Mouse (Mus musculus) activated CD4-positive, CD25-positive, alpha-beta regulatory T cell, adult 4 months (primary cell): ENCODE measurements around the gene Swap70. TPM values are rescaled to one million over a fixed set of nuclear protein-coding genes. Genes with fewer than 3 reads are reported as not detected.

Experiments
- ATAC-seq: one replicate; pipeline ENCODE4 v1.8.0; 2017
- polyA plus RNA-seq, 2 experiments: library from polyadenylated mRNA; unstranded; fragments of 100-300 nt; shearing (Covaris generic); gene quantifications; one replicate each; pipeline ENCODE4 v1.2.1; 2017

Gene Swap70
- polyA plus RNA-seq, 2 experiments from 2014 or later: 38.4 to 43.6 TPM

DNA sequence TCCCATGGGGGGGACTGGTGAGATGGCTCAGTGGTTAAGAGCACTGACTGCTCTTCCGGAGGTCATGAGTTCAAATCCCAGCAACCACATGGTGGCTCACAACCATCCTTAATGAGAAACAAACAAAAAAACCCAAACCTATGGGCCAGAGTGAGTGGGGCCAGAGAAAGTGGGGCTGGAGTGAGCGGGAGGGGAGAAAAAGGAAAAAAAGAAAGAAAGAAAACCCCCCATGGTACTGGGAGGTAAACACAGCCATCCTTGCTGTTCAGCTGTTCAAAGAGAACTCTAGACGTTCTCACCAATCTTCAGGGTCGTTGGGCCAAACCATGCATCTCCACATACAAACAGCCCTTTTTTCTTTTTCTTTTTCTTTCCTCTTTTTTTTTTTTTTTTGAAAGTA, 18.1 kb downstream of the Swap70 start:
- ATAC-seq: no peak

DNA sequence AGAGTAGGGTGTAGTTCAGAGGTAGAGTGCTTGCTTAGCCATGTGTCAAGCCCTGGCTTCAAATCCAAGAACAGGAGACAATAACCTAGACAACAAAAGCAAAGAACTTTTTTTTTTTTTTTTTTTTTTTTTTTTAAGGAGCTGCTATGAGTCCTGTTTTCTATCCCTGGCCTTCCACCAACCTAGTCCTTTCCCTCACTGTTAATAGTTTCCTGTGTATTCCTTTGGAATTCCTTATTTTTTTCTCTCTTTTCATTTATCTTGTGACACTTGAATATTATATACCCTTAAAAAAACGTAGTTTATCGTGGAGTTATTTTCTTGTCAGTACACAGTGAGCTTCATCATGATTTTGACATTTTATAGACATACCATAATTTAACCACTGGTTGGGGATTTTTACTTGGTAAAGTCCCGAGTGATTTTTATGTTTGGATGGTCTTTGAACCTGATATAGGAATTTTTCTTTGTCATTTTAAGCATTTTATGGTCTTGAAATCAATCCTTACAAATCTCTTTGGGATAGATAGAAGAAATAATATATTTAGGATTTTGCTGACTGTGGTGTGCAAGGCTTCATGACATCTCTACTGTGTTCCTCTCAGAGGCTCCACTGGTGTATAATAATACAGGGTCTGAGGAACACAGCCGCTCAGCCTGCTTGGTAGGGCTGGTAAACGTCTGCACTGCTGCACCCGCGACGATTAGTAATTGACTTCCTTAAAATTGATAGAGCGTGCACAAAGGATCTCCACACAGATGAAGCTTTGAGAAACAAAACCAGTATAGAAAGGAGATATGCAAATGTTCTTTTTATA, 20.2 kb downstream of the Swap70 start:
- ATAC-seq: no peak

DNA sequence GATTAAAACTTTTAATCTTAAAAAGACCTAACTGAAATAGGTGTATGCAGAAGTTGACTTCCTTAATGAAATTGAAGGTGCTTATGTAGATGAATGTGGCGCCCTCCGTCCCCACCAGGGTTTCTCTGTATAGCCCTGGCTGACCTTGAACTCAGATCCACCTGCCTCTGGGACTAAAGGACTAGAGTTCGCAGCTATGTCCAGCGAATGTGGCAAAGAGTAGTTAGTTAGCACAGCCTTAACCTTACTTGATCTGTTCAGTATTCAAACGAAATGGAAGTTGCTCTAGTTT, 20.7 kb downstream of the Swap70 start:
- no peak for ATAC-seq

DNA sequence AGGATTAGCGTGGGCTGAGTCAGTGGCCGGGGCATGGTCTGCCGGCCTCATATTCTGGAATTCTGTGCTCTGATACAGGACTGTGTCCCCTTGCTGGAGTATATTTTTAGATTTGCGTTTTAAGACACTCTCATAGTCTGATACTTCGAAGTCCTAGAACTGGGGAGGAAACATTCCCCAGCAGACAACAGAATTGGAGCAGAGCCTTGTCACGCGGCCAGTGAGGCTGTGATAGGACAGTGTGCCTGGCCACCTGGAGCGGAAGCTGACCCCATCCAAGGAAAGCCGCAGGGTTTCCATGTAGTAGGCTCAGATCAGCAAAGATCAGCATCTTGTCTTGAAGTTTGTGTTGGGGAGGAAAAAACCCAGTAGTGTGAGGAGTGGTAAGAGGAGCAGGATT, 23.6 kb downstream of the Swap70 start:
- ATAC-seq: no peak

DNA sequence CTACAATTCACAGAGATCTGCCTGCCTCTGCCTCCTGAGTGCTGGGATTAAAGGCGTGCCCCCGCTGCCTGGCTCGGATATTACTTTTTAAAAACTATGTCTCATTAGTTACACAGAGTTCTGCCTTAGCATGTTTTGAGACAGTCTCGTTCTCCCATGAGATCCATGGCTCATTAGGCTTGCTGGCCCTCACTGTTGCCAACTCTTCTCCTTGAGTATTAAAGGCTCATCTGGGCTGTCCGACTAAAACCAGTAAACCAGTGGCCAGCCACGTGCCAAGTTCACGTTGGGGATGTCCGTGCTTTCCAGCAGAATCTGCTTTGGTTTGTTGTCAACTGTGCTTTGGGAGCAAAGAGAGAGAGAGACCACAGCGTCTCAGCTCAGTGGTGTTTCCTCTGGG, 25.0 kb downstream of the Swap70 start:
- ATAC-seq: no peak

DNA sequence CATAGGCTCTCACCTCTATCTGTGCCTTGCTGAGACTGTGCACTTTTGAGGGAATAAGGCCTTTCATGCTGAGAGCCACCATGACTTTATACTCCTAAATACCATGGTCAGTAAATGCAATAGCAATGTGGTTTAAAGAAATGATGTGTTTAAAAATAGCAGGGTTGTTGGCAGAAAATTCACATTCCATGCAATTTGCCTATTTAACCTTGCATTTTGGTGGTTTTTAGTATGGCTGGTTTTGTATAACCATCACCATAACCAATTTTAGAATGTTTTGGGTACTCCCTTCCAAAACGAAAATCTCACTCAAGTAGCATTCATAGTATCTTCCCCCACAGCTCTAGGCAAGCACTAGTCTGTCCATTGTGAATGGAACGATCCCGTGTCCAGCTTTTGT, 26.3 kb downstream of the Swap70 start:
- ATAC-seq: no peak

DNA sequence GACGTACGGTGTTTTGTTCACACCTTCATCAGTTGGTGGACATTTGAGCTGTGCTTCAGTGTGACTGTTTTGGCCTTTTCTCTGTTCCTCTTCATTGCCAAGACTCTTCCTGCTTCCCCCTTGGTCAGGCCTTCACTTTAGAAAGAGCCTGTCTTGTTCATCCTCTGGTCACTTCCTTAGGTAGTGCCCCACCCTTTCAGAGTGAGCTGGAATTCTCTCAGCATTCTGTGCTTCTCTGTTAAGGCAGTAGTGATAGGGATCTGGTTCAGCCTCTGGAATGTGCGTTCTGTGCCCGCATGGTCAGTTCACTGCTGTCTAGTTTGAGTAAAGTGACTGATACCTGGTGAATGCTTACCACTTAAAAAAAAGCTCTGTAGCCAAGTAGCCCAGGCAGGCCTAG, 27.2 kb downstream of the Swap70 start:
- ATAC-seq: no peak

DNA sequence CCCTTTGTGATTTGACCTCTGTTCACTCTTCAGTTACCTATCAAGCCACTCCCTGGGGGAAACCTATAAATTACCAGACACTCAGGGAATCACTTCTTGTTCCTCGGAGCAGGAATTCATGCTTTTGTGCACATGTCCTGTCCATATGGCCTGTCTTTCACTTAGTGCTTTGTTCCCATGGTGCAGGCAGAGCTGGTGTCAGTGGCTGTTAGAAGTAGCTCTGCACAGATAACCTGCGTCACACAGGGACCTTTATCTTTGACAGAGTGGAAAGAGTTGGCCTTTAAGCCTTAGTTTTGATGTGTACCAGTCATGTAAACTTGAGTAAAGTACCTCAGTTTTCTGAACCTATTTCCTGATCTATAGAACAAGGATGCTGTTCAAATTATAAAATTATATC, 32.4 kb downstream of the Swap70 start:
- peak; percentile 77 for ATAC-seq

DNA sequence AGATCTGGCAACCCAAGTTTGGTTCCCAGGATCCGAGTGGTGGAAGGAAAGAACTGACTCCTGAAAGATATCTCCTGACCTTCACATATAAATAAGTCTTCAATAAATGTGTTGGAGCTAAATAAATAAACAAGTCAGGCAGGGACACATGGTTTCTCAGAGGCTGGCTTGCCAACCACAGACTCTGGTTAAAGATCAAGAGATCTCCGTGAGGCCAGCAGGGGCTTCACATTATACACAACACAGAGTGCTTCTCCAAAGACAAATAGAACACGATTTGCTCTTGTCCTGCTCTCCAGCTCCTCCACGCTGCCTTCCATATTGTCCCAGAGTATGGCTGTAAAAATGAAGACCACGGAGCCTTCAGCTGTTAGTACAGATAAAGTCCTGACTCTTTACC, 32.9 kb downstream of the Swap70 start:
- peak; percentile 13 for ATAC-seq

DNA sequence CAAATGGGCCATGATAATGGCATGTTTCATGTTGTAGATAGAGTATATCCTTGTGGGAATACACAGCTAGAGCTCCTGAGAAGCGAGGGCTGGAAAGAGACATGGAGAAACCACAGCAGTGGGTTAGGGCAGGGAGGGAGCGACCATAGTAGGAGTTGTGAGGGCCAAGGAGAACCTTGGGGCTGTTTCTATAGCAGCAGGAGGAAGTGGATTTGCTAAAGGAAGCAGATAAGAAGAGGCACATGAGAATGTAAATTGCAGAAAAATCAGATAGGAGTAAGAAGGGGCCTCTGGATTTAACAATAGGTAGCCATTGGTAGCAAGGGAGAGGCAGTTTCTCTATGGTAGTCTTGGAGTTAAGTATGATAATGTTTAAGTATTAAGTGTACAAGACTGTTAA, 35.5 kb downstream of the Swap70 start:
- ATAC-seq: no peak

DNA sequence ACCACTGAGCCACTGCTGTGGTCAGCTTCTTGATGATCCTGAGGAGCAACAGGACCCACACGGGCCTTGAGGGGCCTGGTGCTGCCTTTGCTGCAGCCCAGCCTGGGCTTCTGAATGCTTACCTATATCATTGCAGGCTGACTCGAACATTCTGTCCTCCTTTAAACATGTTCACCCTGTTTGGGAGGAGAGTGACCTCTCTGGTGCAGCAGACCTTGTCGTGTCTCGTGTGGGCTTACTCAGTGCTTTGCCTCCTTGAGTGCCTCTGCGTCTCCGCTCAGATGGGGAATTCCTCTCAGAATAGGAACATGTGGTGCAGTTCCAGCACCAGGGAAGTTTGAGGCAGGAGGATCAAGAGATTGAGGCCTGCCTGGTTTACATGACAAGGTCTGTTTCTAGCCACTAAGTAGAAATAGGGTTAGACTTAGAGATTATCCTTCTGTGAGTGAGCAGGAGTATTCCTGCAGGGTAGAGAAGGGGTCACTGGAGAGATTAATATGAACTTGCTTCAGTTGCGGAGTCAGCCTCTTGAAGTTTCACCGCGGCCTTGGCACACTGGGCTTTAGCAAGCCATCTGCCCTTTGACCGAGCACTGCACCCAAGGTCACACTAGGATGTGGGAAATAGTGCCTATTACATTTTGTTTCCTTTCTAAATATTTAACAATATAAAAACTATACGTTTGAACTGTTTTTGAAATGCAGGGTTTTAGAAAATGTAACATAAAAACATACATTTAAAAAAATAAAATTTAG, 36.9 kb downstream of the Swap70 start:
- no peak for ATAC-seq

DNA sequence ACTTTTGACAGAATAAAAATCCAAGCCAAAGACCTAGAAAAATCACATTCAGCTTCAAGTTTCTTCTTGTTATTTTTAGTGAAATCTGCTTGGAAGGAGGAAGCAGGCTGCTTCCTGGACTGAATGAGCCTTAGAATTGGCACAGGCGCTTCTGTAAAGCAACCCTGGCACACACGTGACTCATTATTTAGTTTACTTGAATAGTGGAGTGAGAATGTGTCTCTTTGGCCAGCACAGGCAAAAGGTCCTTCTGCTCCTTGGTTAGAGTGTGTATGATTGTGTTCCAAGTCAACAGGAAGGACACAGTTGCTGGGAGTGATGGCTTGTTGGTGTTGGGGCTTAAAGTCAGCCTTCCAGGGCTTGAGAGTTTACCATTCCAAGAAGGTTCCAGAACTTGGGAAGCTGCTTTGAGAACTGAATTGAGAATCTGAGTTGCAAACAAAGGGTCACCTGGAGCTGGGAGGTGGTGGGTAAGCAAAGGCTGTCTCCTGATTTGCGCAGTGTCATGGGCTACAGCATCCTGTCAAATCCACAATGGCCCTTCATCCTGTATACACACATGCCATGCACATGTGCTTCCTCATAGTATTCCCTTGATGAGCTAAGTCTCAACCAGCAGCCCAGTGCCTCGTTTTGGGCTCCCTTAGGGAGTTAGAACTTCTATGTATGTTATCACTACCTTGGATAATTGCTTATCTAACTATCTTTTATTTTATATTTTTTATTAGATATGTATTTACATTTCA, 38.6 kb downstream of the Swap70 start:
- ATAC-seq: no peak

DNA sequence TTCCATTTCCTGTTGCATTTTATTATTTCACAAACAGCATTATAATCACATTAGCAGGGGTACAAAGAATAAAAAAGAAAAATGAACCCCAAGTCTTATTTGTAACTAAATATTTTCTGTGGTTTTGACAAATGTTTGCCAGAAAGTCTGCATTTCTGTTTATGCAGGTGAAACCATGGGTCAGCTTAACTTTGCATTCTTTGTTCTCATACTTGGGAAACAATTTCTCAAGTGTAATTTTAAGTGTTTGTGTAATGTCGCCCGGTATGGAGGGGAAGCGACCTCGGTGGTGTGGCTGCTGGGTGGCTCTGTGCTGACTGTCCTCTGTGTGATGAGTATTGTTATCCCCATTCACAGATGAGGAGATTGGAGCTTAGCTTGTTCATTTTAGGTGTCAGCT, 40.3 kb downstream of the Swap70 start:
- ATAC-seq: no peak

DNA sequence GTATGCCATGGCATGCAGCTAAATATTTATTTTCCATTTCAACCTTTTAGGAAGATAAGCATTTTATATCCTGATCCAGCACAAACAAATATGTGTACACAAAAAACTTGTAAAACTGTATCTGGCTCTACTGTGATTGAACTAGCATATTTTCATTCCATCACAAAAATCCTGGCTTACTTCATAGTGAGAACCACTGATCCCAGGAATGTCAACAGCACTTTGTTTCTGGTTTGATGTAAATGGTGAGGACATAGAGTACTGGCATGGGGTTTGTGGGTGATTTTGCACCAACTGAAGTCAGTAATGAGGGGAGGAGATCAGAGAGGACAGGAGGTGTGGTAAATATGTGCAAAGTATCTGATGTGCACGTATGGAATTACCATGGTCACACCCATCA, 41.1 kb downstream of the Swap70 start:
- no peak for ATAC-seq

DNA sequence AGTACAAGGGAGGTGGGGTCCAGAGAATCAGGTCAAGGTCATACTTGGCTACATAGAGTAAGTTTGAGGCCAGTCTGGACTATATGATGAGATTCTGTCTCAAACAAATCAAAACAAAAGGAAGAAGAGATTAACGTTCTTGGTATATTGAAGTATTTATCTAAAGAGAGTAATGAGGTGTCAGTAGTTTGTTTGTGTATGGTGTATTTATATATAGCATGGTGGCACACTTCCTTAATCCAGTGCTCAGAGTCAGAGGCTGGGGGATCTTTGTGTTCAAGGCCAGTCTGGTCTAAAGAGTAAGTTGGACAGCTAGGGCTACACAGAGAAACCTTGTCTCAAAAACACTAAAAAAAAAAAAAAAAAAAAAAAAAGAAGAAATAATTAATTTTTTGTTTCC, 42.0 kb downstream of the Swap70 start:
- ATAC-seq: no peak

DNA sequence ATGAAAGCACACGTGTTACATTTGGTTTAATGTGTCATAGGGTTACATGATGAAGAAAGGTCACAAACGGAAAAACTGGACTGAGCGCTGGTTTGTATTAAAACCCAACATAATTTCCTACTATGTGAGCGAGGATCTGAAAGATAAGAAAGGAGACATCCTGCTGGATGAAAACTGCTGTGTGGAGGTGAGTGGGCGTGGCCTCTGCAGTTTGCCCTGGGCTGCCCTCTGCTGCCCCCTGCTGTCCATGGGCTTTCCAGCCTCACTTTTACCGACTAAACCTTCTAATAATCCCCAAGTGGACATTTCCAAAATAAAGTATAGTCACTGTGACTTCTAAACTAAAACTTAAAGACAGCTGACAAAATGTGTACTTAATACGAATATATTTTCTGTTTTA, 44.3 kb downstream of the Swap70 start:
- peak; percentile 84 for ATAC-seq

DNA sequence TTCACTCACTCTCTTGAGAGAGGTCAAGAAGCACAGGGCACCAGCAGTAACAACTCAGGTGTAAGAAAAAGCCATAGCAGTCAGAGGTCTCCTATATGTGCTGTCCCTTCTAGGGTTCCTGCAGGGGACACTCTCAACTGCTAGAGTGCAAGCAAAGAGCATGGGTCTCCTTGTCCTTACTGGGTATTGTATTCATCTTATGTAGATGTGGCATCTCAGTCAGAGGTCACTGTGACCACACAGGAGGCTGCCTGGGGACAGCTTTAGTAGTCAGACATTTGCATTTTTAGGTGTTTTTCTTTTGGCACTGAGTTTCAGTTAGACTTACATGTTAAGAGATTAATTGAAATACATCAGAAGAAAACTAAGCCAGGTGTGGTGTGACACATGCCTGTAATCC, 45.5 kb downstream of the Swap70 start:
- no peak for ATAC-seq

DNA sequence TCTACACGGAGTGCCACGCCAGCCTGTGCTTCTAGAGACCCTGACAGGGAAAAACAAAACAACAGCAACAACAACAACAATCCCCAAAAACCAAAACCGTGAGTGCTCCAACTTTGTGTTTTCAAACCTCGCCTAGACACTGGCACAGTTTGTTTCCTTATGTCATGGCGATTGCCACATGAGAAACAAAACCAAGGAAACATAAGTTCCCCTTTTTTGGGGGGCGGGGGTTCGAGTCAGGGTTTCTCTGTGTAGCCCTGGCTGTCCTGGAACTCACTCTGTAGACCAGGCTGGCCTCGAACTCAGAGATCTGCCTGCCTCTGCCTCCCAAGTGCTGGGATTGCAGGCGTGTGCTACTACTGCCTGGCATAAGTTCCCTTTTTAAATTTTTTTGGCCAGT, 46.5 kb downstream of the Swap70 start:
- no peak for ATAC-seq

DNA sequence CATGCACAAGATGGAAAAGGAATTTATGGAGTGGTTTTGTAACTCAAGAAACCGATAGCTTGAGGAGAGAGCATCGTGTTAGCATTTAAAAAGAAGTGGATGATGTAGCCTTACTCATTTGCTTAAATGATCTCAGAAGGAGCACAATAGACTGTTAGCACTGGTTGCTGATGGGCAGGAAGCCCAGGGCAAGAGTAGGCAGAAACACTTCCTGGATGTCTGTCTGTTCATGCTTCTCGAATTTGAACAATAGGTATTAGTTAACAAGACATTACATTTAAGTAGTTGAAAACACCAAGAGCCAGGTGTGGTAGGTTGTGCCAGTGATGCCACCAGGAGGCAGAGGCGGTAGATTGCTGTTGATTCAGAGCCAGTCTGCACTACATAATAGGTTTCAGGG, 47.0 kb downstream of the Swap70 start:
- no peak for ATAC-seq

DNA sequence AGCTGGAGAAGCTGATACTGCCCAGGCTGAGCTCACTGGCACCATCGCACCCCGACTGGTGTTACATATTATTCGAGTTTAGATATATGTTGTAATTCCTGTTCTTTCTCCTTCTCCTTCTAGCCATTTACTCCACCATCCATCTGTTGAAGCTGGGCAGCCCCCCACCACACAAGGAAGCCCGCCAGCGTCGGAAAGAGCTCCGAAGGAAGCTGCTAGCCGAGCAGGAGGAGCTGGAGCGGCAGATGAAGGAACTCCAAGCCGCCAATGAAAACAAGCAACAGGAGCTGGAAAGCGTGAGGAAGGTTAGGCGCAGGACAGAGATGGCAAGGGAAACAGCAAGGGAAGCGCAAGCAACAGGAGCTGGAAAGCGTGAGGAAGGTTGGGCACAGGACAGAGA, 48.3 kb downstream of the Swap70 start:
- no peak for ATAC-seq

DNA sequence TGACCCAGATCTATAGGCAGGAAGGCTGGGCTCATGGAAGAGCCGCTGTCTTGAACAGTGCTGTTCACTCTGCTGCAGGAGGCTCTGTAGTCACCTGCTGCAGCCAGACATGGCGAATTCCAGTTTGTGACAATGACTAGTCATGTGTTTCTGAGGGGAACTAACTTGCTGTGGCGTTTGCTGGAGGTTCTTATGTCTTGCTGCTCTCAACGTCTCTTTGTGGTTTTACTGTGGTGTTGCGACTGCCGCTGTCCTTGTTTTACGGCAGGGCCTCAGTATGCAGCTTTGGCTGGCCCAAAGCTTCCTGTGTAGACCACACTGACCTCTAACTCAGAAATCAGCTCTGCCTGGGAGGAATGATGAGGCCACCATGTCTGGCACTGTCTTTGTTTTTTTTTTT, 48.9 kb downstream of the Swap70 start:
- no peak for ATAC-seq

DNA sequence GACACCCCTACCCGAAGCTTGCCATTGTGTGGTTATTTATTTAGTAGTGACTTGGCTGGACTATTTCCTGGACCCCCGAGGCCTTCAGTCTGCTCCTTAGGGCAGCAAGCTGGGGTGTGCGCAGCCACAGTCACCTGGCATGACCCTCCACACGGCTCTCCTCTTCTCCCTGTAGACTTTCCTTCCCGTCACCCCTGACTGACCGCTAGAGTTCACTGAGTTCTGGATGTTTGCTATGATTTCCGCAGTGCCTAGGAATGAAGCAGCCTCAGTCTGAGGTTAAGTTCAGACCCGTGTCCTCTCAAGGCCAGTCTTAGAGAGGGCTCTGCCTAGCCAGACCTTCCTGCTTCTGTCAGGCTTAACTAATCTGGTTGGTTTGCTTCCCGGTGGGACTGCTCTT, 50.3 kb downstream of the Swap70 start:
- ATAC-seq: no peak

DNA sequence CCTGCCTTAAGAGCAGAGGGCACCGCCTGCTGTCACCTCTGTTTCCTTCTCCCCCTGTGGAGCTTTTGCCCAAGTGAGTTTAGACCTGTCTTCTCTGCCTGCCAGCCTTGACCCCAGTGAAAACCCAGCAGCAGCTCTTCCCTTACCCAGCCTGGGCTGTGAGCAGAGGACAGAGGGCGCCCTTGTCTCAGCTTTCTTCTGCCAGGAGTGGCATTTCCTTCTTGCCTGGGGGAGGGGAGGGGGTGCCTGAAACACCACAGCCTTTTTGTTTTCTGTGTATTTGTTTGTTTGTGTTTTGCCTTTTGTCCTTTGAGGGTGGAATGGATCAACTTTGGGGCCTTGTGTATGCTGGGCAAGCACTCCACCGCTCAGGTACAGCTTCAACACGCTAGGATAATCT, 50.9 kb downstream of the Swap70 start:
- no peak for ATAC-seq

DNA sequence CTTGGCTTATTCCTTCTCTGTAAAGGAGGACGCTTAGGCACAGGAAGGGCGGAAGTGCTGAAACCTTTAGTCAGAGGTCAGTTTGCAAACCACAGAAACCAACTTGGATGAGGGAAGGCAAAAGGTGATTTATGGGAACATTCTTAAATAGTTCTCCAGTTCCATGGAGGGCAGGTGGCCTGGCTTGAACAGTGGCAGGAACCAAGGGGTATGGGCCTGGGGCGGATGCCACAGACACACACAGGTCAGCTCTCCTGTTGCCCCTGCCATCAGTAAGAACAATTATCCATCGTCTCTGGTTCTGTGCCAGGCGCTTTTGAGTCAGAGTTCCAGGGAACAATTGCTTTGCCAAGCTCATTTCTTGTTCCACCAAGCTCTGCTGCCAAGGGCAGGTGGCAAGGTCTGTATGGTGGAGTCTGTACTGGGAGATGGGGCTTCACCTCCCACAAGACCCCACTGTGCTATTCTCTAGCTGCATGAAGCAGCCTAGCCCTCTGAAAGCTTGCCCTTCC, 56.3 kb downstream of the Swap70 start:
- ATAC-seq: no peak
